Comparison of ENCODE assay signal across 20 mouse cellular contexts in genomic region chr3:61738528-61738927, GRCm38 (mm10).
DNase-seq lines count a peak whose midpoint lies in the region; ATAC-seq lines count a peak whose summit lies in the region.
"Had no signal": no experiment of that assay in that cellular context is flagged by ENCODE, and none has a peak within 500 bp of the region (broad histone marks: within the 10 kb centered on the region; RNA-seq: fewer than 3 reads in every experiment).

No protein-coding gene starts in this region.

- no peaks in the 10 kb centered on the region for H3K9me3 ChIP-seq in forebrain, embryonic 16.5 days (ENCODE audit: control insufficient read depth, low read length)
- H3K9me3 ChIP-seq: embryonic facial prominence, embryonic 13.5 days; heart, embryonic 15.5 days; limb, embryonic 13.5 days; liver, embryonic 15.5 days; megakaryocyte, embryonic 14.5 days had no signal

- H3K27ac ChIP-seq in forebrain, embryonic 16.5 days (ENCODE audit: low read length): no peak overlapping the region
- H3K27ac ChIP-seq: embryonic facial prominence, embryonic 13.5 days; heart, adult 2 months; heart, embryonic 15.5 days; kidney, postnatal 0 days; limb, embryonic 13.5 days; liver, embryonic 15.5 days had no signal

- peak; percentile 68 for ATAC-seq in forebrain, embryonic 16.5 days
- no peak for ATAC-seq in monocyte, adult 5-6 weeks (replicated peaks; ENCODE audit: insufficient number of reproducible peaks, low FRiP score, low TSS enrichment, poor library complexity, severe bottlenecking)

- H3K4me1 ChIP-seq in forebrain, embryonic 16.5 days (replicated peaks; ENCODE audit: control insufficient read depth, insufficient read depth, low read length): no peaks in the 10 kb centered on the region; the same call in 1 of the 2 replicates
- H3K4me1 ChIP-seq: embryonic facial prominence, embryonic 13.5 days; heart, embryonic 15.5 days; limb, embryonic 13.5 days; liver, embryonic 15.5 days; megakaryocyte, embryonic 14.5 days had no signal

- intact Hi-C loops in left cerebral cortex, postnatal 4 days (cut with DNase I): no loop called here

- H3K27me3 ChIP-seq in forebrain, embryonic 16.5 days (replicated peaks; ENCODE audit: control insufficient read depth, insufficient read depth, low read length): no peaks in the 10 kb centered on the region
- H3K27me3 ChIP-seq: embryonic facial prominence, embryonic 13.5 days; heart, embryonic 15.5 days; limb, embryonic 13.5 days; liver, embryonic 15.5 days; megakaryocyte, embryonic 14.5 days had no signal

- H3K4me2 ChIP-seq in forebrain, embryonic 16.5 days (ENCODE audit: low read length): no peak overlapping the region
- H3K4me2 ChIP-seq: embryonic facial prominence, embryonic 13.5 days; heart, embryonic 15.5 days; limb, embryonic 13.5 days; liver, embryonic 15.5 days had no signal

- WGBS in forebrain, embryonic 16.5 days: 38% methylated on average over 1 of the region's 1 CpGs

- H3K9ac ChIP-seq in forebrain, embryonic 16.5 days (replicated peaks; ENCODE audit: low read depth, low read length): no peak overlapping the region
- H3K9ac ChIP-seq: embryonic facial prominence, embryonic 13.5 days; heart, embryonic 15.5 days; limb, embryonic 13.5 days; liver, embryonic 15.5 days had no signal

- peak; percentile 12 to 15 for DNase-seq in left cerebral cortex, adult 9 months (ENCODE audit: low spot score in 2 of 2)
- DNase-seq in left cerebral cortex, postnatal 4 days: no peak
- peak; percentile 7 to 26 for DNase-seq in right cerebral cortex, adult 2 months (ENCODE audit: low spot score in 2 of 2)
- DNase-seq in right cerebral cortex, postnatal 14 days: no peak
- DNase-seq in telencephalon, adult 2 months (ENCODE audit: low read depth, low spot score): peak; percentile 43
- no peak for DNase-seq in cerebellum, postnatal 14 days
- DNase-seq: cerebellum, postnatal 36 days; gastrocnemius, postnatal 14 days; heart, adult 2 months; kidney, adult 11 months; layer of hippocampus, postnatal 36 days; lung, postnatal 10 days had no signal

- H3K4me3 ChIP-seq in forebrain, embryonic 16.5 days (replicated peaks; ENCODE audit: low read length): no peak overlapping the region
- H3K4me3 ChIP-seq: embryonic facial prominence, embryonic 13.5 days; heart, adult 2 months; heart, embryonic 15.5 days; limb, embryonic 13.5 days; liver, embryonic 15.5 days; megakaryocyte, embryonic 14.5 days had no signal

- no peaks in the 10 kb centered on the region for H3K36me3 ChIP-seq in forebrain, embryonic 16.5 days (ENCODE audit: control insufficient read depth, insufficient read depth)
- H3K36me3 ChIP-seq: embryonic facial prominence, embryonic 13.5 days; heart, embryonic 15.5 days; limb, embryonic 13.5 days; liver, embryonic 15.5 days had no signal

Comparison
In these comparisons a context has a peak if more than half of its experiments do, and no peak if none do; other contexts are left out.
1. DNase-seq: peak in left cerebral cortex, adult 9 months (2 of 2), right cerebral cortex, adult 2 months (2 of 2) and telencephalon, adult 2 months (single experiment); none in left cerebral cortex, postnatal 4 days (single experiment), right cerebral cortex, postnatal 14 days (single experiment) and cerebellum, postnatal 14 days (0 of 2).